Mouse (Mus musculus): Measurements from ENCODE around the gene Crygn.
A peak's percentile ranks its signal among the peaks of the same experiment; 100 is the strongest.
"Not testable (repeated sequence)": the region's sequence is repeated elsewhere in the genome, so short reads cannot be mapped to it uniquely, and the experiment has no call there.

The Crygn gene

GRCm38 (mm10) chr5:24757816-24758215 is at the start of gene Crygn:
Gene Crygn, minus strand, starts transcription at chr5:24758008.
- no peak for DNase-seq

GRCm38 (mm10) chr5:24805222-24805621 is 47.4 kb upstream of the Crygn start:
- DNase-seq = no peak

- DNase-seq = no peak
Measured at GRCm38 (mm10) chr5:24804661-24805060, 46.9 kb upstream of the Crygn start.

GRCm38 (mm10) chr5:24801841-24802624 is 44.2 kb upstream of the Crygn start:
- DNase-seq = no peak

- DNase-seq = peak in 1 of 2 experiments; percentile 17
Measured at GRCm38 (mm10) chr5:24800416-24800815, 42.6 kb upstream of the Crygn start.

GRCm38 (mm10) chr5:24798639-24799038 is 40.8 kb upstream of the Crygn start:
- DNase-seq = no peak

GRCm38 (mm10) chr5:24797858-24798257 is 40.0 kb upstream of the Crygn start:
- DNase-seq = no peak

GRCm38 (mm10) chr5:24792961-24793360 is 35.2 kb upstream of the Crygn start:
- DNase-seq = no peak

GRCm38 (mm10) chr5:24782957-24783356 is 25.1 kb upstream of the Crygn start:
- no peak for DNase-seq

- no peak for DNase-seq
Measured at GRCm38 (mm10) chr5:24781048-24781447, 23.2 kb upstream of the Crygn start.

- peak; percentile 56 for DNase-seq
Measured at GRCm38 (mm10) chr5:24779881-24780512, 22.2 kb upstream of the Crygn start.

- no peak for DNase-seq
Measured at GRCm38 (mm10) chr5:24779321-24779720, 21.5 kb upstream of the Crygn start.

GRCm38 (mm10) chr5:24778843-24779140 is 21.0 kb upstream of the Crygn start:
- no peak for DNase-seq

GRCm38 (mm10) chr5:24778082-24778842 is 20.5 kb upstream of the Crygn start:
- DNase-seq = no peak

GRCm38 (mm10) chr5:24776681-24777080 is 18.9 kb upstream of the Crygn start:
- no peak for DNase-seq

GRCm38 (mm10) chr5:24774549-24774948 is 16.7 kb upstream of the Crygn start:
- not testable (repeated sequence) for DNase-seq

- no peak for DNase-seq
Measured at GRCm38 (mm10) chr5:24756931-24757330, 877 bp downstream of the Crygn start.

- DNase-seq = no peak
Measured at GRCm38 (mm10) chr5:24752175-24752498, 5.7 kb downstream of the Crygn start.

GRCm38 (mm10) chr5:24751305-24752174 is 6.3 kb downstream of the Crygn start:
- DNase-seq = peak; percentile 43 to 47

- DNase-seq = peak; percentile 87 to 90
Measured at GRCm38 (mm10) chr5:24750321-24751304, 7.2 kb downstream of the Crygn start.

- no peak for DNase-seq
Measured at GRCm38 (mm10) chr5:24749731-24750130, 8.1 kb downstream of the Crygn start.

- no peak for DNase-seq
Measured at GRCm38 (mm10) chr5:24747533-24747932, 10.3 kb downstream of the Crygn start.
